Mouse (Mus musculus): Measurements from ENCODE around the gene Tuft1.

Gene Tuft1

GRCm38 (mm10) chr3:94611834-94612233, 46.8 kb downstream of the Tuft1 start:
- in situ Hi-C loops (cut with MboI; ENCODE audit: low pct_unique_long_range_greater_than_20kb in 1 of 2, low sequenced_read_pairs in 2 of 2, unreplicated experiment in 1 of 2) = no loop called here

DNA sequence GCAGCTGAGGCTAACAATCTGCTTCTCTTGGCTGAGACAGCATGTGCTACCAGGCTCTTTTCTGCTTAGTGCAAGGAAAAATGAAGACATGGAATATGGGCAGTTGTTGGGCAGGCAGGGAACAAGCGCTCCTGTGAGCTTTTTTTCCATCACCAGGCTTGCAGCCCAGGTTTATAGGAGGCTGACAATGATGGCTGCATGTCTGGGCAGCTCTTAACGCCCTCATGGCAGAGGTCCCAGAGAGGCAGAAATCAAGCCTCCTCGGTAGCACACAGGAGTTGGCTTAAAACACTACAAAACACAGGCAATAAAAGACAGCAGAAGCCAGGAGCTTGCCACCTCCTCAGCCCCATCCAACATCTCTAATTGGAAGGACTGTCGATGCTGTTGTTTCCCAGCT, 47.3 kb downstream of the Tuft1 start:
- in situ Hi-C loops (cut with MboI; ENCODE audit: low pct_unique_long_range_greater_than_20kb in 1 of 2, low sequenced_read_pairs in 2 of 2, unreplicated experiment in 1 of 2) = no loop called here

- in situ Hi-C loops (cut with MboI; ENCODE audit: low pct_unique_long_range_greater_than_20kb in 1 of 2, low sequenced_read_pairs in 2 of 2, unreplicated experiment in 1 of 2) = no loop called here
Observed at GRCm38 (mm10) chr3:94610581-94610980, 48.1 kb downstream of the Tuft1 start.

- in situ Hi-C loops (cut with MboI; ENCODE audit: low pct_unique_long_range_greater_than_20kb in 1 of 2, low sequenced_read_pairs in 2 of 2, unreplicated experiment in 1 of 2) = no loop called here
Observed at GRCm38 (mm10) chr3:94609621-94610020, 49.1 kb downstream of the Tuft1 start.

- in situ Hi-C loops (cut with MboI; ENCODE audit: low pct_unique_long_range_greater_than_20kb in 1 of 2, low sequenced_read_pairs in 2 of 2, unreplicated experiment in 1 of 2) = no loop called here
Observed at GRCm38 (mm10) chr3:94601959-94602358, 56.7 kb downstream of the Tuft1 start.

GRCm38 (mm10) chr3:94597224-94597779, 61.4 kb downstream of the Tuft1 start:
- in situ Hi-C loops (cut with MboI; ENCODE audit: low pct_unique_long_range_greater_than_20kb in 1 of 2, low sequenced_read_pairs in 2 of 2, unreplicated experiment in 1 of 2) = loop anchor here in 1 of 2 experiments (10.0 kb wide), 1 partner anchor 143 kb away; no protein-coding TSS in a partner anchor

DNA sequence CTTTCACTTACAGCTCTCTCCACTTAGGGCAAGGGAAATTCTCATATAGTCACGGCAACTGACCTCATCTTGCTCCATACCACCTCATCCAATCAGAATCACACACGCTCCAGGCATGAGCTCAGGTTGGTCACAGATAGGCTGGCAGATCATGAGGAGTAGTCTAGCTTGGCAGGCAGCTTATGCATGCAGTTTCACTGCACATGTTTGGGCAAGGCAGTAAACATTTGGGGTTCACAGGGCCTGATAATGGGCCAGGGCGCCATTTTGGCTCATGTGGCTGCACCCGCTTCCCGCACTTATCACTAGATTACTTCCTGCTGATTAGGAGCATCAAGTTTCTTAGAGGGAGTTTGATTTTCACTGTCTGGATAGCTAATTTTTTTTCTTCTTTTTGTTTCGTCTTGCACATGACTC, 62.8 kb downstream of the Tuft1 start:
- in situ Hi-C loops (cut with MboI; ENCODE audit: low pct_unique_long_range_greater_than_20kb in 1 of 2, low sequenced_read_pairs in 2 of 2, unreplicated experiment in 1 of 2) = loop anchor here in 1 of 2 experiments (10.0 kb wide), 1 partner anchor 141 kb away; no protein-coding TSS in a partner anchor

- in situ Hi-C loops (cut with MboI; ENCODE audit: low pct_unique_long_range_greater_than_20kb in 1 of 2, low sequenced_read_pairs in 2 of 2, unreplicated experiment in 1 of 2) = loop anchor here in 1 of 2 experiments (10.0 kb wide), 1 partner anchor 136 kb away; no protein-coding TSS in a partner anchor
Observed at GRCm38 (mm10) chr3:94591066-94591465, 67.6 kb downstream of the Tuft1 start.

DNA sequence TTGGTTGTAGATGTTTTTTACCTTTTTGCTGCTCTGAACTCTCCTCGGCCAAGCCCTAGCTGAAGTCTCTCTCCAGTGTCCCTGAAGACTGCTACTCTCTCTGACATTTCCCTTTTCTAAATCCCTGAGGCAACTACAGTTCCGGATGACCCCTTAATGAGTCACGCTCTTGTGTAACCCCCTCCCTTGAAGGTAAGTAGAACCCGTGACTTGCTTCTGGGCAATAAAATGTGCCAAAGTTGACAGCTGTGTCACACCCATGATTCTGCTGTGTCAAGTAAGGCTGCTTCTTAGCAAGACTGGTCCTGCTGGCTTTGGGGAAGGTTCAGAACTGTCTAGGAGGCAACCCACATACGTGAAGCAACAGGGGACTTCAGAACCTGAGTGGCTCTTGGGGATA, 70.7 kb downstream of the Tuft1 start:
- in situ Hi-C loops (cut with MboI; ENCODE audit: low pct_unique_long_range_greater_than_20kb in 1 of 2, low sequenced_read_pairs in 2 of 2, unreplicated experiment in 1 of 2) = no loop called here

- in situ Hi-C loops (cut with MboI; ENCODE audit: low pct_unique_long_range_greater_than_20kb in 1 of 2, low sequenced_read_pairs in 2 of 2, unreplicated experiment in 1 of 2) = no loop called here
Observed at GRCm38 (mm10) chr3:94582944-94583343, 75.7 kb downstream of the Tuft1 start.

- in situ Hi-C loops (cut with MboI; ENCODE audit: low pct_unique_long_range_greater_than_20kb in 1 of 2, low sequenced_read_pairs in 2 of 2, unreplicated experiment in 1 of 2) = no loop called here
Observed at GRCm38 (mm10) chr3:94582456-94582891, 76.2 kb downstream of the Tuft1 start, which contains the start of gene Snx27. Gene Snx27, minus strand, starts transcription at chr3:94582716.

GRCm38 (mm10) chr3:94581793-94582455, 76.7 kb downstream of the Tuft1 start:
- in situ Hi-C loops (cut with MboI; ENCODE audit: low pct_unique_long_range_greater_than_20kb in 1 of 2, low sequenced_read_pairs in 2 of 2, unreplicated experiment in 1 of 2) = no loop called here

DNA sequence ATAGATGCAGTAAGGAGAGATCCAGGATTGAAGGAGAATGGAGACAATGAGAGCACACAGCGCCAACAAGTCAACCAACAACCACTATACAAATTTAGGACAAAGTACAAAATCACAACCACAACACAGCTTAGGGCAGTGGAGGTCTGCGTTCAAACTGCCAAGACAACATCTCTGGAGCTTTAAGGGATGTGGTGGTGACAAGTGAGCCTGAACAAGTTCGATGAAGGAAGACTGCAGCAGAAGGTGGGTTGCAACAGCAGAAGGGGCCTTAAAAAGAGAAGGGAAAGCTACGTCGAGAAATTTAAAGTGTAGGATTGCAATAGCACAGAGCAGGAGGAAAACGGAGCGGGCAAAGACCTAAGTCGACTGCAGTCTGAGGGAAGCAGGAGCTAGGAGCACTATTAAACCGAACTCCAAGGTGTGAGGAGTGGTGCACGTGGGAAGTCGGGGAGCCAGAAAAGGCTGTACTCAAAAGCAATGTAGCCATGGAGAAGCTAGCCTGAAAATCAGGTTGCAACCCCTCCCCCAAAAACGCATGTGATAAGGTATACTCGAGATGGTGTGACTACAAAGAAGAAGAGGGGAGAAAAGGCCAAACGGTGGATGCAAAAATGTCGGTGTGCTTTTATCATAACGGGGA, 77.4 kb downstream of the Tuft1 start:
- in situ Hi-C loops (cut with MboI; ENCODE audit: low pct_unique_long_range_greater_than_20kb in 1 of 2, low sequenced_read_pairs in 2 of 2, unreplicated experiment in 1 of 2) = no loop called here

DNA sequence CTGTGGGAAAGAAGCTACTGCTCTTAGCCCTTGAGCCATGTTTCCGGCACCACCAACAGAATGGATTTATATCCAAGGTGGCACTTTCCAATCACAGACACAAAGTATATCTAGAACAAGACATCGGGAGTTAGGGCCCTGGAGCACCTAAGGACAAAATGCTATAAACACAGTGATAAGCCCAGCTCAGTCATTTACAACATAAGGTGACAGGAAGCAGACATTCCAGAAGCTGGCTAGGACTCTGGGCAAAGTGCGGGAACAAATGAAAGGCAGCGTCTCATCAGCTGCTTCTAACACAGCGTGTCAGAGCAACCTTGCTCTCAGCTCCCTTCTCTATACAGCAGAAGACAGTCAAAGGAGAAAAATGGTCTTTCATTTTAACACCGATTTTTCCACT, 84.2 kb downstream of the Tuft1 start:
- in situ Hi-C loops (cut with MboI; ENCODE audit: low pct_unique_long_range_greater_than_20kb in 1 of 2, low sequenced_read_pairs in 2 of 2, unreplicated experiment in 1 of 2) = no loop called here

DNA sequence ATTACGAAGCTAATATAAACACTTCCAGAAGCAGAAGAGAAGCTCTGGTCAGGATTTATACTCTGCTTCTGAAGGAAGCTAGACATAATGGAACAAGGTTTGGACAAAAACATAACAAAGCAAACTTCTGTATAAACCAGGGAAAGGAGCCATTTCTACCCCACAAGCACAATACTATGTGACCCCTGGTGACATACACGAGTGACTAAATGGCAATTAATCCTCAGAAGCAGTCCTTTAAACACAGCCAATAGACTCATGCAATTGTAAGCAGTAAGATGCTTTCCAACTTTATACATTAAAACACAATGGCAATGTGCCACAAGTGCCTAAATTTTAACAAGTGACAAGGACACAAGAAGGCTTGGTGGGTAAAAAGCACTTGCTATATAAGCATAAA, 91.4 kb downstream of the Tuft1 start:
- in situ Hi-C loops (cut with MboI; ENCODE audit: low pct_unique_long_range_greater_than_20kb in 1 of 2, low sequenced_read_pairs in 2 of 2, unreplicated experiment in 1 of 2) = no loop called here

DNA sequence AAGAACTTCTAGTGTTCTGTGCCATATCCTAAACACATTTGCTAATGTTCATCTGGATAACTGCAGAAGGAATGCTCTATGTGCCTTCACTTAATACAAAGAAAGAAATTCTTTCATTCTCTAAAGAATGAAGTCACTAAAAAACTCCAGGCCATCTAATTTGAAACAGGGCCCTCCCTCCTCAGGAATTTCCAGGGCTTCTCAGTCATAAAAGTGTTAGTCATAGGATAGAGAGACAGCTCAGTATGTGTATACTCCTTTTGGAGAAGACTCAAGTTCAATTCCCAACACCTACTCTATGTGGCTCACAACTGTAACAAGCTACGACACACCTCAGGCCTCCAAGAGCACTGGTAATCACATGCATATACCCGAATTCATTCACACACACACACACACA, 93.1 kb downstream of the Tuft1 start:
- in situ Hi-C loops (cut with MboI; ENCODE audit: low pct_unique_long_range_greater_than_20kb in 1 of 2, low sequenced_read_pairs in 2 of 2, unreplicated experiment in 1 of 2) = no loop called here

GRCm38 (mm10) chr3:94565127-94565526, 93.5 kb downstream of the Tuft1 start:
- in situ Hi-C loops (cut with MboI; ENCODE audit: low pct_unique_long_range_greater_than_20kb in 1 of 2, low sequenced_read_pairs in 2 of 2, unreplicated experiment in 1 of 2) = no loop called here

- in situ Hi-C loops (cut with MboI; ENCODE audit: low pct_unique_long_range_greater_than_20kb in 1 of 2, low sequenced_read_pairs in 2 of 2, unreplicated experiment in 1 of 2) = no loop called here
Observed at GRCm38 (mm10) chr3:94564356-94565010, 94.2 kb downstream of the Tuft1 start.

DNA sequence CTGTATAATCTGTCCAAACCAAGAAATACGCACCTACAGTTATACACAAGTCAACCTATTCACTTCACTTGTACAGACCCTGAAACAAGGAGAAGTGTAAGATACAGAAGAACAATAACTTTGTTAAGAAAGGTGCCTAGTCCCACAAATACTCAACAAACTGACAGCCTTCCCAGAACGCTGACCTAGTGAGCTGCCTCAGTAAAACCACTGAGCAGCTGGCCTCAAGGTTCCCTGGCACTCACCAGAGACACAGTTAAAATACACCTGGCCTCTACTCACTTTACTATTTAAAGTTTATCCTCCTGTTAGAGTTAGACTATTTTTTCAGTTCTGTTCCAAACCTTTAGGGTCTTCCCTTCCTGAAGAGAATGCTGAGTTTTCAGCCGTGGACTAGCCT, 95.5 kb downstream of the Tuft1 start:
- in situ Hi-C loops (cut with MboI; ENCODE audit: low pct_unique_long_range_greater_than_20kb in 1 of 2, low sequenced_read_pairs in 2 of 2, unreplicated experiment in 1 of 2) = no loop called here

Data from mouse embryonic stem cell (cell line).